Mouse (Mus musculus): ENCODE measurements around the gene Vps35l. TPM values are rescaled to one million over a fixed set of nuclear protein-coding genes. Genes with fewer than 3 reads are reported as not detected.

The Vps35l gene
- total and polyA plus RNA-seq, 2 experiments from 2014 or later, result 41.0 to 63.8 TPM

DNA sequence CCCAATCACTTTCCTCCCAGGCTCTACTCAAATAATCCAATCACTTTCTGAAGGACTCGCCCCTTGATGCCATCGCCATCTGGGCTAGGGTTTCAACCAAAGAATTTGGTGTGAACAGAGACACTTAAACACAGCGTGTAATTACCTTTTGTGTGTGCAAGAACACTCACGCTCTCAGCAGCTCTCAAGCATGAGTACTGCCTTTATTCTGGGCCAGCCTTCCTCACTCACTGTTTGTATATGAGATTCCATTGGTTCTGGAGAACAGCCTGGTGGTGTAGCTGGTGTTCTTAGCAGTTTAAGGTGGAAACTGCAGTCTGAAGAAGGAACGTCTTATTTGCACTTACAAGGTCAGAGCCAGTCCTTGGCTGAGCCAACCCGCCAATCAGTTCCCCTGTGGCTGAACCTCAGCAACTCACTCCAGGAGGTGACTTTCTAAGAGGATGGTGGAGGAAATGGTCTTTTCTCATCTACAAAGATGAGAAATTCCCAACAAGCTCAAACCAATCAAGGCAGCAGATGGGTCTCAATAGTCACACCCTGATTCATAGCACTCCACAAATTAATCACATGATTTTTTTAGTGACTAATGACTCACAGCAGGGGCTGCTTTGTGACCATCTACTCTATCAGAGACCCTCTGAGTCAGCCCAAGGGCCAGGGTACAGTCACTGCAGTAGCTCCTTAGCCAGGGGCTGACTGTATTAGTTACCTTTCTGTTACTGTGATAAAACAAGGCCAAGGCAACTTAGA lies 147.5 kb downstream of the Vps35l start:
- no peak for DNase-seq (ENCODE audit: low spot score)
- H3K9ac ChIP-seq (replicated peaks; ENCODE audit: low read depth, low read length), result no peak overlapping the region
- no peak overlapping the region for H3K27ac ChIP-seq (ENCODE audit: low read depth)
- no peaks in the 10 kb centered on the region for H3K4me1 ChIP-seq (ENCODE audit: control insufficient read depth, insufficient read depth)
- no peak overlapping the region for H3K4me2 ChIP-seq (ENCODE audit: low read depth, low read length)
- no peak for TF ChIP-seq CTCF (IDR thresholded peaks at IDR 0.05; ENCODE audit: low read depth)
- no peak for TF ChIP-seq EP300 (IDR thresholded peaks at IDR 0.05; ENCODE audit: low read depth)
- 64% methylated on average over 6 of the region's 6 CpGs for WGBS
- no peak for ATAC-seq (ENCODE audit: insufficient read depth, low read depth)
- H3K9me3 ChIP-seq (replicated peaks; ENCODE audit: control insufficient read depth, low read length), result no peaks in the 10 kb centered on the region
- H3K4me3 ChIP-seq (ENCODE audit: low read depth, low read length), result no peak overlapping the region
- H3K36me3 ChIP-seq (replicated peaks; ENCODE audit: control insufficient read depth, insufficient read depth, low read length), result no peaks in the 10 kb centered on the region
- no peaks in the 10 kb centered on the region for H3K27me3 ChIP-seq (ENCODE audit: control insufficient read depth, insufficient read depth, low read length)

DNA sequence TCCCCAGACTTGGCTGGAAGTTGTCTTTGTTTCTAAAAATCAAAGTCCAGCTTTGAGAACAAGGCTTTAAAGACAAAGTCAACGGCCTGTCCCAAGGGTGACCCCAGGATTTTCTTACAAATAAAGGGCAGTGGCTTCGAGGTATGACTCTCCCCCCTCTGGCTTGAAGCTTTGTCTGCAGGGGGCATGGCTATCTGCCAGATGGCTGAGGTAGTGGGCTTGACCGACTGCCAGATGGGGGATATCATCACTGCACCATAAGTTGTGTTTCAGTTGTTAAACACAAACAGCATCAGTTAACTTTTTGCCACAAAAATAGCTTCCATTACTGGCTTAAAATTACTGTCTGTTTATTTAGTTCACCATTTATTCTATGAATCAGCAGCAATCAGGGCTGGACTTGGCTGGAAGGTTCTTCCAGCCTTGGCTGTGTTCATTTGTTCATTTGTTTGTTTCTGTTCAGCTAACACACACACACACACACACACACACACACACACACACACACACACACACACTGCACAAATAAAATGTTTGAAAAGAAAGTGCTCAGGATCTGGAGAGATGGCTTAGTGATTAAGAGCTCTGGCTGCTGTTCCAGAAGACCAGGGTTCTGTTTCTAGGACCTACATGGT lies 149.1 kb downstream of the Vps35l start:
- 25% methylated on average over 3 of the region's 3 CpGs for WGBS
- no peak overlapping the region for H3K27ac ChIP-seq (ENCODE audit: low read depth)
- H3K4me2 ChIP-seq (ENCODE audit: low read depth, low read length), result no peak overlapping the region
- TF ChIP-seq CTCF (IDR thresholded peaks at IDR 0.05; ENCODE audit: low read depth) (no peak), EP300 (IDR thresholded peaks at IDR 0.05; ENCODE audit: low read depth) (no peak)
- H3K27me3 ChIP-seq (ENCODE audit: control insufficient read depth, insufficient read depth, low read length), result no peaks in the 10 kb centered on the region
- H3K4me3 ChIP-seq (ENCODE audit: low read depth, low read length), result no peak overlapping the region
- H3K9ac ChIP-seq (replicated peaks; ENCODE audit: low read depth, low read length), result no peak overlapping the region
- no peaks in the 10 kb centered on the region for H3K9me3 ChIP-seq (replicated peaks; ENCODE audit: control insufficient read depth, low read length)
- no peaks in the 10 kb centered on the region for H3K36me3 ChIP-seq (replicated peaks; ENCODE audit: control insufficient read depth, insufficient read depth, low read length)
- H3K4me1 ChIP-seq (ENCODE audit: control insufficient read depth, insufficient read depth), result no peaks in the 10 kb centered on the region
- no peak for ATAC-seq (ENCODE audit: insufficient read depth, low read depth)
- no peak for DNase-seq (ENCODE audit: low spot score)

Other genes starting within 250 kb of the Vps35l start
- gene Itpripl2, start 248.3 kb upstream of the Vps35l start, total RNA-seq (2014; rRNA removed; ENCODE audit: low replicate concordance), result 25.4 and 31.6 TPM in 2 replicates
- gene Itpripl2, start 248.3 kb upstream of the Vps35l start, polyA plus RNA-seq (2015; fragmentation: Nextera tagmentation; extraction: Ambion mirVana), result 3.8 and 3.9 TPM in 2 replicates
- 81.4 and 83.7 TPM in 2 replicates for gene Coq7, start 206.9 kb upstream of the Vps35l start, total RNA-seq (2014; rRNA removed; ENCODE audit: low replicate concordance)
- gene Coq7, start 206.9 kb upstream of the Vps35l start, polyA plus RNA-seq (2015; fragmentation: Nextera tagmentation; extraction: Ambion mirVana), result 249 and 267 TPM in 2 replicates
- gene Tmc7, start 155.5 kb upstream of the Vps35l start, total RNA-seq (2014; rRNA removed; ENCODE audit: low replicate concordance), result 3.6 and 6.0 TPM in 2 replicates
- gene Tmc7, start 155.5 kb upstream of the Vps35l start, polyA plus RNA-seq (2015; fragmentation: Nextera tagmentation; extraction: Ambion mirVana), result 2.7 and 3.2 TPM in 2 replicates
- gene Tmc5, start 142.9 kb upstream of the Vps35l start, total RNA-seq (2014; rRNA removed; ENCODE audit: low replicate concordance), result not detected in 2 replicates
- 0.14 and 0.34 TPM in 2 replicates for gene Tmc5, start 142.9 kb upstream of the Vps35l start, polyA plus RNA-seq (2015; fragmentation: Nextera tagmentation; extraction: Ambion mirVana)
- gene Gde1, start 34.4 kb upstream of the Vps35l start, total RNA-seq (2014; rRNA removed; ENCODE audit: low replicate concordance), result 125 and 164 TPM in 2 replicates
- gene Gde1, start 34.4 kb upstream of the Vps35l start, polyA plus RNA-seq (2015; fragmentation: Nextera tagmentation; extraction: Ambion mirVana), result 73.2 and 76.4 TPM in 2 replicates
- gene Ccp110, start 27.7 kb upstream of the Vps35l start, total RNA-seq (2014; rRNA removed; ENCODE audit: low replicate concordance), result 1.8 and 2.0 TPM in 2 replicates
- gene Ccp110, start 27.7 kb upstream of the Vps35l start, polyA plus RNA-seq (2015; fragmentation: Nextera tagmentation; extraction: Ambion mirVana), result 1.9 TPM in 2 replicates
- gene Iqck, start 115.5 kb downstream of the Vps35l start, total RNA-seq (2014; rRNA removed; ENCODE audit: low replicate concordance), result 0.66 TPM in 1 of 2 replicates, not detected in the other
- gene Iqck, start 115.5 kb downstream of the Vps35l start, polyA plus RNA-seq (2015; fragmentation: Nextera tagmentation; extraction: Ambion mirVana), result 0.67 and 0.84 TPM in 2 replicates
- 11.9 and 20.0 TPM in 2 replicates for gene Knop1, start 116.0 kb downstream of the Vps35l start, total RNA-seq (2014; rRNA removed; ENCODE audit: low replicate concordance)
- gene Knop1, start 116.0 kb downstream of the Vps35l start, polyA plus RNA-seq (2015; fragmentation: Nextera tagmentation; extraction: Ambion mirVana), result 39.4 and 40.3 TPM in 2 replicates